Mouse (Mus musculus): Measurements from ENCODE around the gene Wdr91.

DNA sequence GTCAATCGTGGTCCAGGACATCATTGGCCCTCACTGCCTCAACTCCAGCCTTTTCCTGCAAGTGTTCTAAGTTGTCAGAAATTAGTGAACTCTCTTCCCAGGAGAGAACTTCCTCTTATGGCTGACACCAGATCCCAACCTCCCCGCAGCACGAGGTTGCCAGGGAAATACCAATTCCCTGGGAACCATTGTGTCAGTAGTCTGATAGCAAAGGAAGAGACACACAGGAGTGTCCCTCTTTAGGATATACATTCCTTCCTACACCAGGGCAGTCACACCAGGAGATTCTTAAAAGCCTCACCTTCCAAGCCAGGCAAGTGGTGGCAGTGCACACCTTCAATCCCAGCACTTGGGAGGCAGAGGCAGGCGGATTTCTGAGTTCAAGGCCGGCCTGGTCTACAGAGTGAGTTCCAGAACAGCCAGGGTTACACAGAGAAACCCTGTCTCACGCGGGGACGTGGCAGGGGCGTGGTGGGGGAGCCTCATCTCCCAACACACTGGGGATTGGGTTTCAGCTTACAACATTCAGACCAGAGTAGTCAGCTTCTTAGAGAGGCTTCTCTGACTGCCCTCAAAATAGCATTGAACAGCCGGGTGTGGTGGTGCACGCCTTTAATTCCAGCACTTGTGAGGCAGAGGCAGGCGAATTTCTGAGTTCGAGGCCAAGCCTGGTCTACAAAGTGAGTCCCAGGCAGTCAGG is 2.8 kb upstream of the Wdr91 start:
- TF ChIP-seq CTCF (IDR thresholded peaks at IDR 0.05; ENCODE audit: borderline replicate concordance, insufficient read depth, low read length) (no peak), POLR2A (IDR thresholded peaks at IDR 0.05; ENCODE audit: low read depth, low read length) (no peak)
